Mouse (Mus musculus): ENCODE data around the gene Edrf1. TPM values are rescaled to one million over a fixed set of nuclear protein-coding genes. Genes with fewer than 3 reads are reported as not detected.

Edrf1 gene
- 9.0 and 12.4 TPM in 2 replicates for polyA plus RNA-seq (2012; rRNA removed)

DNA sequence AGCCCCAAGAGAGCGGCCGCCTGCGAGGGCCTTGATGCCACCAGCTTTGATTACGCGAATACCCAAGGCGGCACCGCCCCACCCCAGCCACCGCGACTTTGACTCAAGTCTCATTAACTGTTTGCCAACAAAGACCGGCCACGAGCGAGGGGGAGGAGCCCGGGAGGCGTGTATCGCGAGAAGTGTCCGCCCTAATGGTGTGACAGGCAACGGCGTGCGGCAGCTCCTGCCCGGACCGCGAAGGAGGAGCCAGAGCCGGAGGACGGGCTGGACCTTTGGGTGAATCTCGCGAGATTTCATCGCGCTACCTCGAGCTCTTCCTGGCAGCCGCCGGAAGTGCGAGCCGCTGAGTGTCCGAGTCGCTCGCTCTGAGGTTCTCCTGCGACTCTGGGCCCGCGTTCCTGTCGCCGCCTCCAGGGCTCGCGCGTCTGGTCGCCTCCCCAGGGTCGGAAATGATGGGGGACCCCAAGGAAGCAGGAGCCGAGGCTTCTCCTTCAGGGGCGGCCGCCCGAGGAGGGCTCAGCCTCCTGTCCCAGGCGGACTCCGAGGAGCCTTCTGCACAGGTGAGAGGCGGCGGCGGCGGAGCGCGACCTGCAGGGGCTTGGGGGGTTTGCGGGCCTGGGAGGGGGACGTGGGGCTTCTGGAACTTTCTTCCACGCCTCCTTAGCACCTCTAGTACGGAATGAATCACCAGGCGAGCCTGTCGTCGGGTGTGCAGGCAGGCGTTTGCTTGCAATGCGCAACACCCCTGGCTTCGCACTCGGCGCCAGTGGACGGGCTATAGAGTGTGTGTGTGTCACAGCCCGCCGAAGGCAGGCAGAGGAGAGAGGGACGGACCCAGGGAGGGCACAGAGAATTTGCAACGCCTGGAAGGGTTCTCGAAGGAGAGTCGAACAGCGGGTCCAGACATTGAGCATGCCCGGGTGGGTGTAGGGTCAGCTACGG lies at the start of gene Edrf1:
TSS of gene Edrf1 (plus strand) at position 183 of the 945 bp plus-strand sequence.
- H3K27ac ChIP-seq (ENCODE audit: insufficient read depth, low read depth, low read length): peak within 1 kb of the TSS; percentile 71
- peaks cover 10% of the 10 kb centered on the region for H3K36me3 ChIP-seq (ENCODE audit: control insufficient read depth, insufficient read depth, low read length)
- H3K4me1 ChIP-seq (ENCODE audit: control insufficient read depth, insufficient read depth, low read length): no peaks in the 10 kb centered on the region; the same call in 1 of the 2 replicates
- TF ChIP-seq POLR2A (IDR thresholded peaks at IDR 0.05; ENCODE audit: low read depth, low read length) (peak; percentile 87), CTCF (conservative IDR thresholded peaks at IDR 0.05; ENCODE audit: insufficient read depth, insufficient read length, low read depth, low read length) (no peak)
- no peaks in the 10 kb centered on the region for H3K27me3 ChIP-seq (replicated peaks; ENCODE audit: control insufficient read depth, insufficient read depth, low read length)
- peak within 1 kb of the TSS; percentile 85 for H3K4me3 ChIP-seq (ENCODE audit: insufficient read depth, low read depth, low read length)
- WGBS: under 1% methylated on average over 81 of the region's 81 CpGs
- DNase-seq: peak; percentile 99

DNA sequence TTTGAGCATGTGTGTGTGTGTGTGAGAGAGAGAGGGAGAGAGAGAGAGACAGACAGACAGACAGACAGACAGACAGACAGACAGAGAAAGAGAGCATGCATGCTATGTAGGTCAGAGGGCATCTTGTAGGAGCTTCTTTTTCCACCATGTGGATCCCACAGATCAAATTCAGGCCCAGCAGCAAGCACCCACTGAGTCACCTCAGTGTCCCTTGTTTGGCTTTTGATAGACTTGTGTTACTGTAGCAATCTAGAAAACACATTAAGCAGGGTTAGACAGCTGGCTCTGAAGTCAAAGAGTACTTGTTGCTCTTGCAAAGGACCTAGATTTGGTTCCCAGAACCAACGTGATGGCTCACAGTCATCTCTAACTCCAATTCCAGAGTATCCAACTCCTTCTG lies 45.6 kb upstream of the Edrf1 start:
- Histone ChIP-seq H3K27ac (ENCODE audit: insufficient read depth, low read depth, low read length) (no peak overlapping the region), H3K36me3 (ENCODE audit: control insufficient read depth, insufficient read depth, low read length) (no peaks in the 10 kb centered on the region), H3K4me1 (ENCODE audit: control insufficient read depth, insufficient read depth, low read length) (no peaks in the 10 kb centered on the region), H3K27me3 (replicated peaks; ENCODE audit: control insufficient read depth, insufficient read depth, low read length) (no peaks in the 10 kb centered on the region), H3K4me3 (ENCODE audit: insufficient read depth, low read depth, low read length) (no peak overlapping the region)
- TF ChIP-seq CTCF (conservative IDR thresholded peaks at IDR 0.05; ENCODE audit: insufficient read depth, insufficient read length, low read depth, low read length) (no peak), POLR2A (IDR thresholded peaks at IDR 0.05; ENCODE audit: low read depth, low read length) (no peak)
- no peak for DNase-seq
- WGBS: 74% methylated on average over 1 of the region's 1 CpGs

DNA sequence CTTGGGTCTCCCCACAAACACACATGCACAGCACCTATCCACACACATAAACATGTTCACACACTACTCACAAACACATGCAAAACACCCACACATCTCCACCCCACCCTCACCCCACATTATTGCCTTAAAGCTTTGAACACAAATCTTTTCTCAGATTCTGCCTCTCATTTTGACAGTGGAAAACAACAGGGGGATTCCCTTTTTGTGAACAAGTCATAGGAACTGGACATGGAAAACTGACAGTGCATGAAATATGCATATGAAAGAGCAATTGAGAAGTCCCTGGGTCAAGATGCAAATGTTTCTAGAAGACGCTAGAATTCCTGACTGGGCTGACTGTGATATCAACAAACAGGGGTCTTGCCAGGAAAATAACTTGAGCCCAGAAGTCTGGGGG lies 36.8 kb upstream of the Edrf1 start:
- no peaks in the 10 kb centered on the region for H3K4me1 ChIP-seq (ENCODE audit: control insufficient read depth, insufficient read depth, low read length)
- no peak for TF ChIP-seq CTCF (conservative IDR thresholded peaks at IDR 0.05; ENCODE audit: insufficient read depth, insufficient read length, low read depth, low read length)
- TF ChIP-seq POLR2A (IDR thresholded peaks at IDR 0.05; ENCODE audit: low read depth, low read length): no peak
- no peaks in the 10 kb centered on the region for H3K27me3 ChIP-seq (replicated peaks; ENCODE audit: control insufficient read depth, insufficient read depth, low read length)
- H3K4me3 ChIP-seq (ENCODE audit: insufficient read depth, low read depth, low read length): no peak overlapping the region
- no peak overlapping the region for H3K27ac ChIP-seq (ENCODE audit: insufficient read depth, low read depth, low read length)
- DNase-seq: no peak
- 37% methylated on average over 1 of the region's 1 CpGs for WGBS
- no peaks in the 10 kb centered on the region for H3K36me3 ChIP-seq (ENCODE audit: control insufficient read depth, insufficient read depth, low read length)

DNA sequence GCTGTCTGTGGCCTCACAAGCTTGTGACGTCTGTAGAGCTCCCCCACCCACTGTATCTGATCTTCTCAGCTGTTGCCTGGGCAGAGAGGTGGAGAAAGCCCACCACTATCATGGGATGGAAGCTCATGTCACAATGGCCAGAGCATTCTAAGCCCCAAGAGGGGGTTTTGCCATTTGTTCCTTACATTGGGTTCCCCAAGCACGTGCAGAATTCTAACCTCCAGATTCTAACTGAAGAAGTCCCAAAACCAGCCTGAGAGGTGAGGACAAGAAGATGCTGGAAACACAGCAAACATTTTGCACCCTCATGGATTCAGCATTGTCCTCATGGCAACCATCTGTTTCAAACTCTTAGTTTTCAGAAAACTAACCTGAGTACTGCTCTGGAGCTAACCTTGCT lies 35.3 kb upstream of the Edrf1 start, which contains the start of gene Tex36:
TSS of gene Tex36 (minus strand) at position 101 of the 400 bp plus-strand sequence.
- Histone ChIP-seq H3K27ac (ENCODE audit: insufficient read depth, low read depth, low read length) (no peak within 1 kb of the TSS), H3K27me3 (replicated peaks; ENCODE audit: control insufficient read depth, insufficient read depth, low read length) (no peaks in the 10 kb centered on the region), H3K36me3 (ENCODE audit: control insufficient read depth, insufficient read depth, low read length) (no peaks in the 10 kb centered on the region), H3K4me3 (ENCODE audit: insufficient read depth, low read depth, low read length) (no peak within 1 kb of the TSS), H3K4me1 (ENCODE audit: control insufficient read depth, insufficient read depth, low read length) (no peaks in the 10 kb centered on the region)
- 83% methylated on average over 2 of the region's 2 CpGs for WGBS
- DNase-seq: no peak
- TF ChIP-seq CTCF (conservative IDR thresholded peaks at IDR 0.05; ENCODE audit: insufficient read depth, insufficient read length, low read depth, low read length) (no peak), POLR2A (IDR thresholded peaks at IDR 0.05; ENCODE audit: low read depth, low read length) (no peak)

DNA sequence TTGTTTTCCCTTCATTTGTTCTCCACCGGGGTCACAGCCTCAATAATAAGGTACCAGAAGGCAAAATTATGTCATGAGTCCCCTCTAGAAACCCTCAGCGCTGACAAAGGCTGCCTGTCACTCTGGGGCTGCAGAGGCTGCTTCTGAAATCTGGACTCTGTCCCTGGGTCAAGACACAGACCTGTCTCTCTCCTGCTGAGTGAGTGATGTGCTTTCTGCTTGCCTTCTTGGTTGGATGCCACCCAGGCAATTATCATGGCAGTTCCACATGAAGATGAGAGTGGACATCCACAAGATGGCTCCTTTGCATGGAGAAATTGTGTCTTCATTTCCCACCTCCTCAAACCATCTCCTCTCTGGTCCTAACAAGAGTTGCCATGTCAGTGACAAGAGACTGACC lies 34.2 kb upstream of the Edrf1 start:
- Histone ChIP-seq H3K36me3 (ENCODE audit: control insufficient read depth, insufficient read depth, low read length) (no peaks in the 10 kb centered on the region), H3K4me3 (ENCODE audit: insufficient read depth, low read depth, low read length) (no peak overlapping the region), H3K27ac (ENCODE audit: insufficient read depth, low read depth, low read length) (no peak overlapping the region), H3K4me1 (ENCODE audit: control insufficient read depth, insufficient read depth, low read length) (no peaks in the 10 kb centered on the region; the same call in 1 of the 2 replicates), H3K27me3 (replicated peaks; ENCODE audit: control insufficient read depth, insufficient read depth, low read length) (no peaks in the 10 kb centered on the region)
- TF ChIP-seq POLR2A (IDR thresholded peaks at IDR 0.05; ENCODE audit: low read depth, low read length): no peak
- no peak for TF ChIP-seq CTCF (conservative IDR thresholded peaks at IDR 0.05; ENCODE audit: insufficient read depth, insufficient read length, low read depth, low read length)
- DNase-seq: peak; percentile 68
- 72% methylated on average over 2 of the region's 2 CpGs for WGBS

DNA sequence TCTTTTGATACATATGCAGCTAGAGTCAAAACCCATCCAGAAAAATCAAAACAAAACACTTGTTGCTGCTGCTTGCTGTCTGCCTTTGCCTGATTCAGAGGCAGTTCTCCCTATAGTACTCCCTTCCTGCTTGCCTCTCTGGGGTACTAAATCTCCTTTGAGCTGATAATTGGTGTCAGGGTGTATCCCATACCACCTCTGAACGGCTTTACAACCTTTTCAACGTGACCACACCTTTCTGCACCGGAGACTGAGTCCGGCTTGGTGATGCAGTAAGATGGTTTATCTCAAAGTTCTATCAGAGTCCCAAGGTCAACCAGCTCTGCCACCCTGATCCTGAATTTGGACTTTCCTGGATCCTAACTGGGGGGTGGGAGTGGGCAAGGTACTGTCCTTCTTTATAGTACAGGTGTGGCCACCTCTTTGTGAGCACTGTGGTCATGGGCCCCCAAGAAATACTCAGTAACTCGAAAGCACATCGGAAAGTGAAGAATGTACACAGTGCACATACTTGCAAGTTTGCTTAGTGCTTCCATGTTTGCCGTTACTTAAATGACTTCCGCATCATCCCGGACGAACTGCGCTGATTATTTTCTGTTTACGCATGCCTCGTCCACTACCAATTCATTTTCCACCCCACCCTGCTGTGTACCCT lies 32.8 kb upstream of the Edrf1 start:
- Histone ChIP-seq H3K4me1 (ENCODE audit: control insufficient read depth, insufficient read depth, low read length) (no peaks in the 10 kb centered on the region; the same call in 1 of the 2 replicates), H3K27ac (ENCODE audit: insufficient read depth, low read depth, low read length) (no peak overlapping the region), H3K4me3 (ENCODE audit: insufficient read depth, low read depth, low read length) (no peak overlapping the region), H3K27me3 (replicated peaks; ENCODE audit: control insufficient read depth, insufficient read depth, low read length) (no peaks in the 10 kb centered on the region), H3K36me3 (ENCODE audit: control insufficient read depth, insufficient read depth, low read length) (no peaks in the 10 kb centered on the region)
- 57% methylated on average over 13 of the region's 13 CpGs for WGBS
- TF ChIP-seq CTCF (conservative IDR thresholded peaks at IDR 0.05; ENCODE audit: insufficient read depth, insufficient read length, low read depth, low read length) (no peak), POLR2A (IDR thresholded peaks at IDR 0.05; ENCODE audit: low read depth, low read length) (no peak)
- DNase-seq: no peak

DNA sequence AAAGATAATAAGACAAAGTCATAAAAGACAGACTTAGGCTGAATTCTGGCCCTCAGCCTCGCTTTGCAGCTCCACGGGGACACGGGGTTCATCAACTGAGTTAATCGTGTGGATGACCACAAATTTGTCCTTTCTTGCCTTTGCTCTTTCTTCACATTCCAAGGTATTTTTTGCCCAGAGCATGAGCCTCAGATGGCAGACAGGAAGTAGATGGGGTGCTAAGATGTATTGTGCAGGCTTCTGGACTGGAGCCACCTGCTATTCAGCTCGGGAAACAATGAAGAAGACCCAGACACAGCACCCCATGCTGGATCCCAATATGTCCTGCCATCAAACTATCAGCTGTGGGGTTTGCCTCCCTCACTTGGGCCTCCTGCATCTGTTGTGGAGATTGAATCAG lies 30.0 kb upstream of the Edrf1 start:
- Histone ChIP-seq H3K4me1 (ENCODE audit: control insufficient read depth, insufficient read depth, low read length) (no peaks in the 10 kb centered on the region; the same call in 1 of the 2 replicates), H3K27me3 (replicated peaks; ENCODE audit: control insufficient read depth, insufficient read depth, low read length) (no peaks in the 10 kb centered on the region), H3K4me3 (ENCODE audit: insufficient read depth, low read depth, low read length) (no peak overlapping the region), H3K36me3 (ENCODE audit: control insufficient read depth, insufficient read depth, low read length) (no peaks in the 10 kb centered on the region), H3K27ac (ENCODE audit: insufficient read depth, low read depth, low read length) (no peak overlapping the region)
- DNase-seq: no peak
- 36% methylated on average over 5 of the region's 5 CpGs for WGBS
- TF ChIP-seq POLR2A (IDR thresholded peaks at IDR 0.05; ENCODE audit: low read depth, low read length) (no peak), CTCF (conservative IDR thresholded peaks at IDR 0.05; ENCODE audit: insufficient read depth, insufficient read length, low read depth, low read length) (no peak)

Data from kidney, adult 2 months (tissue).